Mouse (Mus musculus): ENCODE data around the gene Ssbp2. TPM values are rescaled to one million over a fixed set of nuclear protein-coding genes. Genes with fewer than 3 reads are reported as not detected.

Gene Ssbp2
- polyA plus RNA-seq, 1 experiment, result 125 TPM

GRCm38 (mm10) chr13:91582212-91582611 is 122.1 kb downstream of the Ssbp2 start:
- Histone ChIP-seq H3K27me3 (ENCODE audit: control insufficient read depth, insufficient read depth, low read length) (no peaks in the 10 kb centered on the region), H3K4me1 (replicated peaks; ENCODE audit: control insufficient read depth, insufficient read depth, low read length) (peaks cover 7% of the 10 kb centered on the region), H3K27ac (ENCODE audit: control insufficient read depth, insufficient read depth, low read length) (no peak overlapping the region), H3K36me3 (ENCODE audit: control insufficient read depth, insufficient read depth, low read length) (no peaks in the 10 kb centered on the region), H3K4me3 (ENCODE audit: control insufficient read depth, insufficient read depth, low read length) (no peak overlapping the region)
- DNase-seq, result no peak
- TF ChIP-seq CTCF (IDR thresholded peaks at IDR 0.05; ENCODE audit: borderline replicate concordance, control insufficient read depth, extremely low read depth, insufficient read depth, low read length, poor library complexity) (no peak), POLR2A (IDR thresholded peaks at IDR 0.05; ENCODE audit: control insufficient read depth, extremely low read depth, insufficient read depth, low read length, poor library complexity) (no peak)

DNA sequence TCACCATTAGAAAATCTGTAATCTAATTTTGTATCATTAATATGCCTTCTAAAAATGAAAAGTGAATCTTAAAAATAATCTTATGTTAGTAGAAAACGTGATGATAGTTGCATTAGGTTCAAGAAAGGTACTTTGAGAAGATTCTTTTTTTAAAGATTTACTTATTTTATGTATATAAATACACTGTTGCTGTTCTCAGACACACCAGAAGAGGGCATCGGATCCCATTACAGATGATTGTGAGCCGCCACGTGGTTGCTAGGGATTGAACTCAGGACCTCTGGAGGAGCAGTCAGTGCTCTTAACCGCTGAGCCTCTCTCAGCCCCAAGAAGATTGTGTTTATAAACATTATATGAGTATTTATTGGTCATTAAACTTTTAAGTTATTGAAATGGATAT is 126.3 kb downstream of the Ssbp2 start:
- H3K27ac ChIP-seq (ENCODE audit: control insufficient read depth, insufficient read depth, low read length), result no peak overlapping the region
- H3K4me1 ChIP-seq (replicated peaks; ENCODE audit: control insufficient read depth, insufficient read depth, low read length), result peaks cover 5% of the 10 kb centered on the region
- no peaks in the 10 kb centered on the region for H3K27me3 ChIP-seq (ENCODE audit: control insufficient read depth, insufficient read depth, low read length)
- TF ChIP-seq CTCF (IDR thresholded peaks at IDR 0.05; ENCODE audit: borderline replicate concordance, control insufficient read depth, extremely low read depth, insufficient read depth, low read length, poor library complexity) (no peak), POLR2A (IDR thresholded peaks at IDR 0.05; ENCODE audit: control insufficient read depth, extremely low read depth, insufficient read depth, low read length, poor library complexity) (no peak)
- H3K4me3 ChIP-seq (ENCODE audit: control insufficient read depth, insufficient read depth, low read length), result no peak overlapping the region
- DNase-seq, result no peak
- 90% methylated on average over 5 of the region's 5 CpGs for WGBS
- H3K36me3 ChIP-seq (ENCODE audit: control insufficient read depth, insufficient read depth, low read length), result no peaks in the 10 kb centered on the region

- H3K36me3 ChIP-seq (ENCODE audit: control insufficient read depth, insufficient read depth, low read length), result no peaks in the 10 kb centered on the region
- H3K27me3 ChIP-seq (ENCODE audit: control insufficient read depth, insufficient read depth, low read length), result no peaks in the 10 kb centered on the region
- no peak for DNase-seq
- no peak overlapping the region for H3K27ac ChIP-seq (ENCODE audit: control insufficient read depth, insufficient read depth, low read length)
- H3K4me1 ChIP-seq (replicated peaks; ENCODE audit: control insufficient read depth, insufficient read depth, low read length), result peaks cover 5% of the 10 kb centered on the region
- TF ChIP-seq CTCF (IDR thresholded peaks at IDR 0.05; ENCODE audit: borderline replicate concordance, control insufficient read depth, extremely low read depth, insufficient read depth, low read length, poor library complexity), result no peak
- TF ChIP-seq POLR2A (IDR thresholded peaks at IDR 0.05; ENCODE audit: control insufficient read depth, extremely low read depth, insufficient read depth, low read length, poor library complexity), result no peak
- WGBS, result 74% methylated on average over 2 of the region's 2 CpGs
- H3K4me3 ChIP-seq (ENCODE audit: control insufficient read depth, insufficient read depth, low read length), result no peak overlapping the region
Observed at GRCm38 (mm10) chr13:91588475-91588874, 128.4 kb downstream of the Ssbp2 start.

- H3K4me1 ChIP-seq (replicated peaks; ENCODE audit: control insufficient read depth, insufficient read depth, low read length), result no peaks in the 10 kb centered on the region
- TF ChIP-seq CTCF (IDR thresholded peaks at IDR 0.05; ENCODE audit: borderline replicate concordance, control insufficient read depth, extremely low read depth, insufficient read depth, low read length, poor library complexity), result no peak
- no peak for TF ChIP-seq POLR2A (IDR thresholded peaks at IDR 0.05; ENCODE audit: control insufficient read depth, extremely low read depth, insufficient read depth, low read length, poor library complexity)
- no peaks in the 10 kb centered on the region for H3K27me3 ChIP-seq (ENCODE audit: control insufficient read depth, insufficient read depth, low read length)
- WGBS, result 92% methylated on average over 4 of the region's 4 CpGs
- no peaks in the 10 kb centered on the region for H3K36me3 ChIP-seq (ENCODE audit: control insufficient read depth, insufficient read depth, low read length)
- H3K4me3 ChIP-seq (ENCODE audit: control insufficient read depth, insufficient read depth, low read length), result no peak overlapping the region
- DNase-seq, result no peak
- H3K27ac ChIP-seq (ENCODE audit: control insufficient read depth, insufficient read depth, low read length), result no peak overlapping the region
Observed at GRCm38 (mm10) chr13:91591863-91592262, 131.8 kb downstream of the Ssbp2 start.

DNA sequence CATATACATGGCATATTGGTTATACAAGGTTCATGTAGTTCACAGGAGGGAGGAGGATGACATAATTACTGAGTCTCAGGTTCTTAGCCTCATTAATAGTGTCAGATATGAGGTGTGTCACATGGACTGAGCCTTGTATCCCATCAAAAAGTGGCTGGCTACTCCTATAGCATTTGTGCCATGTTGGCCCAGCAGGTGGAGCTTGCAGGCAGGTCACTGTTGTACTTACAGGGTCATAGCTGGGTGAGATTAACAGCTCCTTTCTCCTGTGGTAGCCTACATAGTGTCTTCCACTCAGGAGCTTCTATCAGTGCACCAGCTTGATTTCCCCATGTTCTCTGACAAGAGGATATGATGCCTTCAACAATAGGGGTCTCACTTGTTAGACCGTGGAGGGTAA is 135.2 kb downstream of the Ssbp2 start:
- H3K27me3 ChIP-seq (ENCODE audit: control insufficient read depth, insufficient read depth, low read length), result no peaks in the 10 kb centered on the region
- TF ChIP-seq CTCF (IDR thresholded peaks at IDR 0.05; ENCODE audit: borderline replicate concordance, control insufficient read depth, extremely low read depth, insufficient read depth, low read length, poor library complexity) (no peak), POLR2A (IDR thresholded peaks at IDR 0.05; ENCODE audit: control insufficient read depth, extremely low read depth, insufficient read depth, low read length, poor library complexity) (no peak)
- H3K4me3 ChIP-seq (ENCODE audit: control insufficient read depth, insufficient read depth, low read length), result no peak overlapping the region
- 95% methylated on average over 1 of the region's 1 CpGs for whole genome bisulfite sequencing
- H3K27ac ChIP-seq (ENCODE audit: control insufficient read depth, insufficient read depth, low read length), result no peak overlapping the region
- DNase-seq, result no peak
- H3K36me3 ChIP-seq (ENCODE audit: control insufficient read depth, insufficient read depth, low read length), result no peaks in the 10 kb centered on the region
- H3K4me1 ChIP-seq (replicated peaks; ENCODE audit: control insufficient read depth, insufficient read depth, low read length), result no peaks in the 10 kb centered on the region

DNA sequence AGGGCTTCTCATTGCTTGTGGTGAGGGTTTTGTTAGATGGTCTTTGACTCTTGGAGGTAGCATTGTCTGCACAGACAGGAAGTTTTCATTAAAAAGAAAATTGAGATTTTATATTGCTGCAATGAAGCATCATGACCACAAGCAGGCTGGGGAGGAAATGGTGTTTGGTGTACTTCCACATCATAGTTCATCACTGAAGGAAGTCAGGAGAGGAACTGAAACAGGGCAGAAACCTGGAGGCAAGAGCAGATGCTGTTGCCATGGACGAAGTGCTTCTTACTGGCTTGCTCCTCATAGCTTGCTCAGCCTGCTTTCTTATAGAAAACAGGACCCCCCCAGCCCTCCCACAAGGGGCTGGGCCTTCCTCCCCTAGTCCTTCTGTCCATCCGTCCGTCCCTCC is 139.5 kb downstream of the Ssbp2 start:
- Histone ChIP-seq H3K4me1 (replicated peaks; ENCODE audit: control insufficient read depth, insufficient read depth, low read length) (no peaks in the 10 kb centered on the region), H3K27me3 (ENCODE audit: control insufficient read depth, insufficient read depth, low read length) (no peaks in the 10 kb centered on the region), H3K27ac (ENCODE audit: control insufficient read depth, insufficient read depth, low read length) (no peak overlapping the region), H3K36me3 (ENCODE audit: control insufficient read depth, insufficient read depth, low read length) (no peaks in the 10 kb centered on the region; the same call in 1 of the 2 replicates), H3K4me3 (ENCODE audit: control insufficient read depth, insufficient read depth, low read length) (no peak overlapping the region)
- TF ChIP-seq CTCF (IDR thresholded peaks at IDR 0.05; ENCODE audit: borderline replicate concordance, control insufficient read depth, extremely low read depth, insufficient read depth, low read length, poor library complexity) (no peak), POLR2A (IDR thresholded peaks at IDR 0.05; ENCODE audit: control insufficient read depth, extremely low read depth, insufficient read depth, low read length, poor library complexity) (no peak)
- DNase-seq, result no peak
- 97% methylated on average over 3 of the region's 3 CpGs for WGBS

All from thymus, adult 2 months (tissue).